Mouse (Mus musculus): Measurements from ENCODE around the gene Lpar5. TPM values are rescaled to one million over a fixed set of nuclear protein-coding genes. Genes with fewer than 3 reads are reported as not detected.
"Not testable (repeated sequence)": the region's sequence is repeated elsewhere in the genome, so short reads cannot be mapped to it uniquely, and the experiment has no call there.

Lpar5 gene
- not detected in 2 replicates for polyA plus RNA-seq (2012; ENCODE audit: insufficient read depth, insufficient read length, low replicate concordance, missing spikeins)

DNA sequence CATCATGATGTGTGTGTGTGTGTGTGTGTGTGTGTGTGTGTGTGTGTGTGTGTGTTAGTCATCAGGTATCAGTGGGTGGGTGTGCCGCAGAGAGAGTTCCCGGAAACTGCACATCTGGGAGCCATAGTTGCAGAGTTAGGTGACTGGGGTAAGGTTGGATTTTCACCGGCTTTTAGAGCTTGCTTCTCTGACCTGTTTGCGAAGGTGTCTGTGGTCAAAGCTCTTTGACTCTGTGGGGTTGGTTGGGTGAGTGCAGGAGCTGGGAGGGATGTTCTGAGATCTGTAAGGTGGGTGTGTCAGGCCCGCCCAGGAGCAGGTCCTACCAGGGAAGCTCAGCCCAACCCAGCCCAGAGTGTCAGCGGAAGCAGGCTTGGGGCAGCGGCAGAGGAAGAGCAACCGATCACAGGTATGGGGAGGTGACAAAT lies at the start of gene Lpar5:
Lpar5 (plus strand) TSS at position 350 of the 425 bp plus-strand sequence.
- WGBS = 81% methylated on average over 8 of the region's 8 CpGs
- no peak within 1 kb of the TSS for H3K27ac ChIP-seq (ENCODE audit: insufficient read depth, low read depth, low read length)

DNA sequence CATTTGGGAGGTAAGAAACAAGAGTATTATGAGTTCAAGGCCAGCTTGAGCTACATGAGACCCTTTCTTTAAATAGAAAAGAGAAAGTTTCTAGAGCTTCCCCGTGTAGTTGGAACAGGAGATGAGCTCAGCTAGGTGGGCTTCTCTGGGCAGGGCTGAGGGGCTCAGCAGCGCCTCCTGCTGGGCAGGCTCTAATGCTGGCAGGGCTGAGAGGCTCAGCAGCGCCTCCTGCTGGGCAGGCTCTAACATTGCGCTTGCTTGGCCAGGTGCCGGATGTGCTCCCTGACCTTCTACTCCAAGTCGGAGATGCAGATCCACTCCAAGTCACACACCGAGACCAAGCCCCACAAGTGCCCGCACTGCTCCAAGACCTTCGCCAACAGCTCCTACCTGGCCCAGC lies 37.2 kb upstream of the Lpar5 start:
- not testable (repeated sequence) for H3K27ac ChIP-seq (ENCODE audit: insufficient read depth, low read depth, low read length); H3K4me3 ChIP-seq (ENCODE audit: insufficient read depth, low read depth, low read length); H3K4me1 ChIP-seq (ENCODE audit: control insufficient read depth, insufficient read depth, low read length)
- WGBS = 25% methylated on average over 7 of the region's 9 CpGs
- TF ChIP-seq CTCF (IDR thresholded peaks at IDR 0.05; ENCODE audit: insufficient read depth, low read depth, low read length) = peak; percentile 93

More for the DNA sequence above, at the start of gene Lpar5:
- H3K4me3 ChIP-seq (ENCODE audit: insufficient read depth, low read depth, low read length) = no peak within 1 kb of the TSS
- TF ChIP-seq POLR2A (IDR thresholded peaks at IDR 0.05; ENCODE audit: insufficient read depth, low read depth, low read length) (no peak), CTCF (IDR thresholded peaks at IDR 0.05; ENCODE audit: insufficient read depth, low read depth, low read length) (no peak)
- H3K4me1 ChIP-seq (ENCODE audit: control insufficient read depth, insufficient read depth, low read length) = peaks cover 2% of the 10 kb centered on the region; the same call in 1 of the 2 replicates

DNA sequence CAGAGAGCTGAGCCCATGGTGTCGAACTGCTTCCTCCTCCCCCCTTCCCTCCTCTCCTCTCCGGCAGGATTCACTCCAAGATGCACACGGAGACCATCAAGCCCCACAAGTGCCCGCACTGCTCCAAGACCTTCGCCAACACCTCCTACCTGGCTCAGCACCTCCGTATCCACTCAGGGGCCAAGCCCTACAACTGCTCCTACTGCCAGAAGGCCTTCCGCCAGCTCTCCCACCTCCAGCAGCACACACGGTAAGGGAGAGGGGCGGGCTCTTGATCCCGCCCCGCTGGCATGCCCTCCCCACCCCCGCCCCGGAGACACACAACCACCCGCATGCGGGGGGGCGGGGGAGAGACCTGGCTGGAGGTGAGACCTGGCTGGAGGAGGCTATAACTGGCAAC lies 36.1 kb upstream of the Lpar5 start:
- H3K27ac ChIP-seq (ENCODE audit: insufficient read depth, low read depth, low read length) = no peak overlapping the region
- WGBS = 82% methylated on average over 16 of the region's 16 CpGs
- no peaks in the 10 kb centered on the region for H3K4me1 ChIP-seq (ENCODE audit: control insufficient read depth, insufficient read depth, low read length)
- H3K4me3 ChIP-seq (ENCODE audit: insufficient read depth, low read depth, low read length) = no peak overlapping the region
- TF ChIP-seq POLR2A (IDR thresholded peaks at IDR 0.05; ENCODE audit: insufficient read depth, low read depth, low read length) (no peak), CTCF (IDR thresholded peaks at IDR 0.05; ENCODE audit: insufficient read depth, low read depth, low read length) (no peak)

DNA sequence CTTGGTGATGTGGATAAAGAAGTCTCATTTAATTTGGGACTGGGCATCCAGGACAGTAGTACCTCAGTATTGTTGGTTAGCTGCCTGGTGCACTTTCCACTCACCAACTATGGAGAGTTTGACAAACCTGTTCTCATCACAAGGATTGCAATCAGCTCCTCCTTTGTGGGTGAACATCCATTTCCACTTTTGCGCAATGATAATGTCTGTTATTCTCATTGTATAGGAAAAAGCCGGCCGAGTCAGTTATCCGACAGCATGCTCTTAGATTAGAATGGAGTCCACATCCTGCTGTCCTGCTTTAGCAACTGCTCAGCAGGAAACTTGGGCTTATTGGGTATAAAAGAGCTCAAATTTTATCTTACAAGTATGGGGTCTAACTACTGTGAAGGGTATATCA lies 29.1 kb upstream of the Lpar5 start:
- WGBS = 90% methylated on average over 4 of the region's 4 CpGs

DNA sequence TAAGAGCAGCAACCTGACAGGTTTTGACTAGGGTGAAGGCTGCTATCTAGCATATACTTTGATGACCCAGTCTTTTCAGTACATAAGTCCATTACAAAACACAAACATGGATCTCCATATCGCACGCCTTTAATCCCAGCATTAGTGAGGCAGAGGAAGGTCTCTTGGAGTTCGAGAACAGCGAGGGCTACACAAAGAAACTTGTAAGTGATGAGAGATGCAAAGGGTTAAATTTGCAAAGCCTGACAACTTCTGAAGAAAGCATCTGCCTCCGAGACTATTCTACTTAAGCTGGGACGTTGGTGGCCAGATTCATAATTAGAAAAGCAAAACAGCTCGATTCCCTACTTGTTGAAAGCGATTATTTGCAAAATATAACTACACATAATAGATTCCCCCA lies 28.6 kb upstream of the Lpar5 start:
- Histone ChIP-seq H3K4me1 (ENCODE audit: control insufficient read depth, insufficient read depth, low read length) (peaks cover 2% of the 10 kb centered on the region; the same call in 1 of the 2 replicates), H3K27ac (ENCODE audit: insufficient read depth, low read depth, low read length) (peak overlapping the region; percentile 62; the same call in 1 of the 2 replicates), H3K4me3 (ENCODE audit: insufficient read depth, low read depth, low read length) (peak overlapping the region; percentile 7; the same call in 1 of the 2 replicates)
- WGBS = 5% methylated on average over 8 of the region's 8 CpGs
- no peak for TF ChIP-seq CTCF (IDR thresholded peaks at IDR 0.05; ENCODE audit: insufficient read depth, low read depth, low read length)
- TF ChIP-seq POLR2A (IDR thresholded peaks at IDR 0.05; ENCODE audit: insufficient read depth, low read depth, low read length) = no peak

More for the DNA sequence above, 29.1 kb upstream of the Lpar5 start:
- Histone ChIP-seq H3K4me3 (ENCODE audit: insufficient read depth, low read depth, low read length) (no peak overlapping the region), H3K4me1 (ENCODE audit: control insufficient read depth, insufficient read depth, low read length) (peaks cover 2% of the 10 kb centered on the region; the same call in 1 of the 2 replicates), H3K27ac (ENCODE audit: insufficient read depth, low read depth, low read length) (no peak overlapping the region)
- TF ChIP-seq CTCF (IDR thresholded peaks at IDR 0.05; ENCODE audit: insufficient read depth, low read depth, low read length) (no peak), POLR2A (IDR thresholded peaks at IDR 0.05; ENCODE audit: insufficient read depth, low read depth, low read length) (no peak)

DNA sequence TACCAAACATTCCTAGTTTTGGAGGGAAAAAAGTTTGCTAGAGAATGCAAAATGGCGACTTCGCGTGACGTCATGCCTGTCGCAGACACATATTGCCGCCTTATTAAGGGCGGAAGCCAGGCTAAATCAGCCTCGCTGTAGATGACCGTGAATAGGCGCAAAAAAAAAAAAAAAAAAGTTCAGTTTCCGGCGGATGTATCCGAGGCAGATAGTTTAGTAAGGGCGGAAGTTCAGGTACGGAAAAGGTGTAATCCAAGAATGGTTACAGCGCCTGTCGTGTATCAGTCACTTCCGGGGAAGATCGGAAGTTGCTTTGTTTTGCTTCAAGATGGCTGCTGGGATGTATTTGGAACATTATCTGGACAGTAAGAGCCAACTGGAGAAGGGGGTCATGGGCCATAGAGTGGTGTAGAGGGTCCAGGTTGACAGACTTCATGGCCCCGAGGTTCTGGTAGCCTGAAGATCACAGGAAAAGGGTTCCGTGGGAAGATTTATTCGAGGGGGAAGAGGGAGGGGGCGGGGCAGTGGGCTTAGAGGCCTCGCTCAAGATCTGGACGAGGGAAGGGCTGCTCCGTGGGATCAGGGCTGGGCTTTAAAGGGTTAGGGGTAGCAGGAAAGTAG lies 28.1 kb upstream of the Lpar5 start, which contains the start of gene Ing4:
Ing4 (plus strand) TSS at position 228 of the 621 bp plus-strand sequence.
- WGBS = under 1% methylated on average over 26 of the region's 26 CpGs
- Histone ChIP-seq H3K4me3 (ENCODE audit: insufficient read depth, low read depth, low read length) (peak within 1 kb of the TSS; percentile 95), H3K27ac (ENCODE audit: insufficient read depth, low read depth, low read length) (peak within 1 kb of the TSS; percentile 62; the same call in 1 of the 2 replicates), H3K4me1 (ENCODE audit: control insufficient read depth, insufficient read depth, low read length) (peaks cover 2% of the 10 kb centered on the region; the same call in 1 of the 2 replicates)
- TF ChIP-seq POLR2A (IDR thresholded peaks at IDR 0.05; ENCODE audit: insufficient read depth, low read depth, low read length) (peak; percentile 45; the same call in 1 of the 2 replicates), CTCF (IDR thresholded peaks at IDR 0.05; ENCODE audit: insufficient read depth, low read depth, low read length) (no peak)

DNA sequence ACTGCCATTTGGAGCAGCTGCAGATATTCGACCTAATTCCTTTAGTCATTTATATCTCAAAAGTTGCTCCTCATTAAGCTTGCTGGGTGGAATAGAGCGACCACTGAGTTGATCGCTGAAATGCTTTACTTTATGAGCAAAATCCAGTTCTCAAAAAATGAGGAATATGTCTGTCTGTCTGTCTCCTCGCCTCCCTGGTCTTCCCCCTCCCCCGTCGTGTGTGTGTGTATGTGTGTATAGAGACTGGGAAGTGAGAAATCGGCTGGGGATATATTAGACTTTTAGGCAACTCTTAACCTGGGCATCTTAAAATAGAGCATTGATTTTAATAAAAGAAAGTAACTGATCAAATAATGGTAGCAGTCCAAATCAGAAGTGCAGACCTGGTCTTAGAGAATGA lies 27.5 kb upstream of the Lpar5 start:
- TF ChIP-seq POLR2A (IDR thresholded peaks at IDR 0.05; ENCODE audit: insufficient read depth, low read depth, low read length) = no peak
- no peak for TF ChIP-seq CTCF (IDR thresholded peaks at IDR 0.05; ENCODE audit: insufficient read depth, low read depth, low read length)
- 17% methylated on average over 7 of the region's 7 CpGs for WGBS
- H3K27ac ChIP-seq (ENCODE audit: insufficient read depth, low read depth, low read length) = no peak overlapping the region
- peaks cover 2% of the 10 kb centered on the region; the same call in 1 of the 2 replicates for H3K4me1 ChIP-seq (ENCODE audit: control insufficient read depth, insufficient read depth, low read length)
- H3K4me3 ChIP-seq (ENCODE audit: insufficient read depth, low read depth, low read length) = peak overlapping the region; percentile 95

DNA sequence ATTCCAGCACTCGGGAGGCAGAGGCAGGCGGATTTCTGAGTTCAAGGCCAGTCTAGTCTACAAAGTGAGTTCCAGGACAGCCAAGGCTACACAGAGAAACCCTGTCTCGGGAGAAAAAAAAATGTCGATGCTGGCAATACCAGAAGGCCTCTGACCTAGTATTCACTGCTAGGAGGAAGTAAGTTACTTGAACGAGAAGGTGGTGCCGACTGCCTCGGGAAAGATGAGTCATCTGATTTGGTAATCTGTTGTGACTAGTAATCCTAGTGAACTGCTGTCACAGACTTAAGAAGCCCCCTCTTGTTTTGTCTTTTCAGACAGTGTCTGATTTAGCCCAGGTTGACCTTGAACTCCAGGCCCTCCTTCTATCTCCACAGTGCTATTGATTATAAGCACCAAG lies 26.7 kb upstream of the Lpar5 start:
- WGBS = 69% methylated on average over 7 of the region's 7 CpGs
- Histone ChIP-seq H3K4me1 (ENCODE audit: control insufficient read depth, insufficient read depth, low read length) (peaks cover 2% of the 10 kb centered on the region; the same call in 1 of the 2 replicates), H3K27ac (ENCODE audit: insufficient read depth, low read depth, low read length) (no peak overlapping the region), H3K4me3 (ENCODE audit: insufficient read depth, low read depth, low read length) (no peak overlapping the region)
- TF ChIP-seq POLR2A (IDR thresholded peaks at IDR 0.05; ENCODE audit: insufficient read depth, low read depth, low read length) (no peak), CTCF (IDR thresholded peaks at IDR 0.05; ENCODE audit: insufficient read depth, low read depth, low read length) (no peak)

DNA sequence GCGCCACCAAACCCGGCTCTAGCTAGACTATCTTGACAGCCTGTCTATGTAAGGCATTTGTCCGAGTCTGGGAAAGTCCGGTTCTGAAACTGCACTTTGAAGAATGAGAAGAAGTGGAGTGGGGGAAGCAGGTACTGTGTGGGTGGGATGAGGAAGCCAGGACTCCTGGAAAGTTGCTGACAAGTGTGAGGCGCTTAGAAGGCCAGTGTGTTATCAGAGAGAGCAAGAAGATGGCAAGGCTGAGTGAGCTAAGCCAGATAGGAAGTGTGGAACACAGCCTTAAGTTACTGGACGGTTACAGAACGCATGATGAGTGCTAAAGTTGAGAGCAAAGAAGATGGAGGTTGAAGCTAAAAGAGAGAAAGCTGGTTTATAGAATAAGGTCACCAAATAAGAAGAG lies 25.6 kb upstream of the Lpar5 start:
- H3K4me3 ChIP-seq (ENCODE audit: insufficient read depth, low read depth, low read length) = no peak overlapping the region
- peaks cover 2% of the 10 kb centered on the region; the same call in 1 of the 2 replicates for H3K4me1 ChIP-seq (ENCODE audit: control insufficient read depth, insufficient read depth, low read length)
- TF ChIP-seq CTCF (IDR thresholded peaks at IDR 0.05; ENCODE audit: insufficient read depth, low read depth, low read length) (no peak), POLR2A (IDR thresholded peaks at IDR 0.05; ENCODE audit: insufficient read depth, low read depth, low read length) (no peak)
- 90% methylated on average over 7 of the region's 7 CpGs for WGBS
- no peak overlapping the region for H3K27ac ChIP-seq (ENCODE audit: insufficient read depth, low read depth, low read length)

Measured in olfactory bulb, adult 2 months (tissue).